Mouse (Mus musculus): Measurements from ENCODE around the gene Fyn. TPM values are rescaled to one million over a fixed set of nuclear protein-coding genes. Genes with fewer than 3 reads are reported as not detected.

Gene Fyn
- polyA plus RNA-seq, 1 experiment from 2014 or later, result 20.8 TPM

- DNase-seq (ENCODE audit: low spot score), result no peak
- no peak overlapping the region for H3K27ac ChIP-seq
- no peak overlapping the region for H3K4me3 ChIP-seq
- H3K27me3 ChIP-seq (ENCODE audit: insufficient read depth, poor library complexity, severe bottlenecking), result no peaks in the 10 kb centered on the region
- WGBS, result 84% methylated on average over 4 of the region's 4 CpGs
- H3K9me3 ChIP-seq, result peaks cover 8% of the 10 kb centered on the region; the same call in 1 of the 2 replicates
- H3K4me1 ChIP-seq, result peaks cover 10% of the 10 kb centered on the region
- H3K36me3 ChIP-seq, result peaks cover 3% of the 10 kb centered on the region; the same call in 1 of the 2 replicates
These were observed 223.8 kb downstream of the Fyn start for GRCm38 (mm10) chr10:39592501-39592900.

DNA sequence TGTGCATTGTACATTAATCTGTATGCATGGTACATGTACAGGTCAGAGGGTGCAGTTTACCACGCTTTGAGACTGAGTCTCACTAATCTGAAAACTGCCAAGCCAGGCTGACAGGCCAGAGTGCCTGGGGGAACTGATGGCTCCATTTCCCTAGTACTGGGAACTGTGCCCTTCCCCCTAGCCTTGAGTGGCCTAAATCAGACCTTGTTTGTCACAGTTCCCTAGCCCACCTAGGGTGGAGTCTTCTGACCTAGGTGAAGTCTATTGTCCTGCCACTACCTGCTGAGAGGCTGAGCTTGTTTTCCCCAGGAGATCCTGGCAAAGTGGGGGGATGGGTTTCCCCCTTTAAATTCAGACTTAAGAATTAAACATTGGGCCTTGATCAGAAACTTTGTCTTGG, 226.1 kb downstream of the Fyn start:
- H3K9me3 ChIP-seq, result peaks cover 8% of the 10 kb centered on the region; the same call in 1 of the 2 replicates
- no peaks in the 10 kb centered on the region for H3K27me3 ChIP-seq (ENCODE audit: insufficient read depth, poor library complexity, severe bottlenecking)
- H3K4me1 ChIP-seq, result peaks cover 7% of the 10 kb centered on the region; the same call in 1 of the 2 replicates
- DNase-seq (ENCODE audit: low spot score), result no peak
- peaks cover 3% of the 10 kb centered on the region; the same call in 1 of the 2 replicates for H3K36me3 ChIP-seq
- no peak overlapping the region for H3K4me3 ChIP-seq
- 70% methylated on average over 1 of the region's 1 CpGs for WGBS
- H3K27ac ChIP-seq, result no peak overlapping the region

DNA sequence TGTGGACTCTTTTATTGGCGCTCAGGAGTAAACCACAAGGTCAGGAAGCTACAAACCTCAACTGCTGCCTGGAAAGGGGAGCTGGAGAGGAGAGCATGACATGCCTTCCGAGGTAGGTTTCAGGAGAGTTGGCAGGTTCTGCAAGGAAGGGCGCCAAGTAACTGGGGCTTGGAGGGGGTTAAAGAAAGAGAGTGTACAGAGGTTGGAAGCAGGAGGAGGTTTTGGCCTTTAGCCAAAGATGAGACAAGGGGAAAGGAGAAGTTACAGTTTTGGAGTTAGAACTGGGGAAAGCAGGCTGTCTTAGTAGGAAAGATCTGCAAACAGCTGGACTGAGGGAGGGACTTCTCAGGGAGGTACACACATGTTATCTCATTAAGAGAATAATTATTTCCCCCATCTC, 227.2 kb downstream of the Fyn start:
- H3K4me3 ChIP-seq, result no peak overlapping the region
- peaks cover 8% of the 10 kb centered on the region; the same call in 1 of the 2 replicates for H3K9me3 ChIP-seq
- H3K27me3 ChIP-seq (ENCODE audit: insufficient read depth, poor library complexity, severe bottlenecking), result no peaks in the 10 kb centered on the region
- H3K36me3 ChIP-seq, result peaks cover 3% of the 10 kb centered on the region; the same call in 1 of the 2 replicates
- 73% methylated on average over 3 of the region's 3 CpGs for WGBS
- no peak for DNase-seq (ENCODE audit: low spot score)
- H3K4me1 ChIP-seq, result peaks cover 7% of the 10 kb centered on the region; the same call in 1 of the 2 replicates
- no peak overlapping the region for H3K27ac ChIP-seq

GRCm38 (mm10) chr10:39597116-39597791, 228.6 kb downstream of the Fyn start:
- no peaks in the 10 kb centered on the region for H3K27me3 ChIP-seq (ENCODE audit: insufficient read depth, poor library complexity, severe bottlenecking)
- 57% methylated on average over 9 of the region's 9 CpGs for WGBS
- no peak overlapping the region for H3K27ac ChIP-seq
- no peak for DNase-seq (ENCODE audit: low spot score)
- no peak overlapping the region for H3K4me3 ChIP-seq
- H3K36me3 ChIP-seq, result peaks cover 3% of the 10 kb centered on the region; the same call in 1 of the 2 replicates
- peaks cover 7% of the 10 kb centered on the region; the same call in 1 of the 2 replicates for H3K4me1 ChIP-seq
- H3K9me3 ChIP-seq, result peaks cover 8% of the 10 kb centered on the region; the same call in 1 of the 2 replicates

GRCm38 (mm10) chr10:39597792-39598183, 229.1 kb downstream of the Fyn start:
- H3K9me3 ChIP-seq, result peaks cover 8% of the 10 kb centered on the region; the same call in 1 of the 2 replicates
- peaks cover 7% of the 10 kb centered on the region; the same call in 1 of the 2 replicates for H3K4me1 ChIP-seq
- no peaks in the 10 kb centered on the region for H3K27me3 ChIP-seq (ENCODE audit: insufficient read depth, poor library complexity, severe bottlenecking)
- H3K4me3 ChIP-seq, result no peak overlapping the region
- no peak overlapping the region for H3K27ac ChIP-seq
- H3K36me3 ChIP-seq, result peaks cover 3% of the 10 kb centered on the region; the same call in 1 of the 2 replicates
- WGBS, result 63% methylated on average over 3 of the region's 3 CpGs
- no peak for DNase-seq (ENCODE audit: low spot score)

GRCm38 (mm10) chr10:39599601-39600000, 230.9 kb downstream of the Fyn start:
- WGBS, result 88% methylated on average over 4 of the region's 4 CpGs
- no peaks in the 10 kb centered on the region for H3K9me3 ChIP-seq

DNA sequence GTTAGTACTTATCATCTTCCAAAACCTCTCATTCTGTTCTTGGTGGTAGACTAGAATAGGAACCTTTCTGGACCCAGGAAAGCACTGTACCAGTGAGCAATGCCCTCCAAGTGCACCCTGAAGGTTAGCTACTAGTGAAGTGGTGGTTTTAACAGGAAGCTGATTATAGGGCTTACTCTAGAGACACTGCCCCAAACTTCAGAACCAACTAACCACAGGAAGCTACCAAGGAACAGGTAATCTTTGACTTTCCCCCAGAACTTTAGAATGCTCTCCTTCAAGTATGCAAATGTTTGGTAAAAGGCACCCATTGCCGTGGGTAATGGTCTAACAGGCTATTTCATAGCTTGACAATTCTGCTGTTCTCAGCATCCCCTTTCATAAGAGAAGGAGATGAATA, 231.5 kb downstream of the Fyn start:
- H3K4me3 ChIP-seq, result no peak overlapping the region
- no peaks in the 10 kb centered on the region for H3K36me3 ChIP-seq
- H3K9me3 ChIP-seq, result 0 out of 2 replicates have a peak, but pooled peaks cover 3% of the 10 kb centered on the region
- H3K27me3 ChIP-seq (ENCODE audit: insufficient read depth, poor library complexity, severe bottlenecking), result no peaks in the 10 kb centered on the region
- peaks cover 7% of the 10 kb centered on the region; the same call in 1 of the 2 replicates for H3K4me1 ChIP-seq
- H3K27ac ChIP-seq, result no peak overlapping the region
- WGBS, result 72% methylated on average over 1 of the region's 1 CpGs
- DNase-seq (ENCODE audit: low spot score), result no peak

More at GRCm38 (mm10) chr10:39599601-39600000, 230.9 kb downstream of the Fyn start:
- no peak overlapping the region for H3K27ac ChIP-seq
- H3K36me3 ChIP-seq, result no peaks in the 10 kb centered on the region
- peaks cover 7% of the 10 kb centered on the region; the same call in 1 of the 2 replicates for H3K4me1 ChIP-seq
- no peaks in the 10 kb centered on the region for H3K27me3 ChIP-seq (ENCODE audit: insufficient read depth, poor library complexity, severe bottlenecking)
- no peak overlapping the region for H3K4me3 ChIP-seq
- DNase-seq (ENCODE audit: low spot score), result no peak

DNA sequence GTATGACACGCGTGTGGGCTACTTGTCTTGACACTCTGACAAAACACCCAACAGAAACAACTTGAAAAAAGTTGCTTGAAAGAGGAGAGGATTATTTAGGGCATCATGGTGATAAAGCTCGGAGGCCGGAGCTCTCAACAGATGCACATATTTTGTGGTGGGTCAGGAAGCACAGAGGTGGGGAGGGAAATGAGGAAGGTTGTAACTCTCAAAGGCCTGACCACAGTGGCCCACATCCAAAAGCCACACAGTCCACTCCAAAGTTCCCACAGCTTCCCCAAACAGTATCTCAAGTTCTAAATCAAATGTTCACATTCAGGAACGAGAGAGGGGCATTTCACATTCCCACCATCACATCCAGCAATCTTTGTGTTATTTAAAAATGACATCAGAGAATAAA, 232.4 kb downstream of the Fyn start:
- Histone ChIP-seq H3K9me3 (0 out of 2 replicates have a peak, but pooled peaks cover 5% of the 10 kb centered on the region), H3K27me3 (ENCODE audit: insufficient read depth, poor library complexity, severe bottlenecking) (no peaks in the 10 kb centered on the region), H3K36me3 (no peaks in the 10 kb centered on the region), H3K4me3 (no peak overlapping the region), H3K4me1 (peaks cover 7% of the 10 kb centered on the region; the same call in 1 of the 2 replicates), H3K27ac (no peak overlapping the region)
- no peak for DNase-seq (ENCODE audit: low spot score)
- whole genome bisulfite sequencing, result 86% methylated on average over 5 of the region's 5 CpGs

GRCm38 (mm10) chr10:39606434-39606833, 237.8 kb downstream of the Fyn start:
- Histone ChIP-seq H3K27ac (no peak overlapping the region), H3K4me3 (no peak overlapping the region), H3K27me3 (ENCODE audit: insufficient read depth, poor library complexity, severe bottlenecking) (no peaks in the 10 kb centered on the region), H3K36me3 (peaks cover 3% of the 10 kb centered on the region; the same call in 1 of the 2 replicates), H3K9me3 (0 out of 2 replicates have a peak, but pooled peaks cover 5% of the 10 kb centered on the region), H3K4me1 (no peaks in the 10 kb centered on the region; the same call in 1 of the 2 replicates)
- WGBS, result 88% methylated on average over 1 of the region's 1 CpGs
- DNase-seq (ENCODE audit: low spot score), result no peak

- peaks cover 3% of the 10 kb centered on the region; the same call in 1 of the 2 replicates for H3K36me3 ChIP-seq
- no peak overlapping the region for H3K27ac ChIP-seq
These were observed 242.6 kb downstream of the Fyn start for GRCm38 (mm10) chr10:39611234-39611633.

DNA sequence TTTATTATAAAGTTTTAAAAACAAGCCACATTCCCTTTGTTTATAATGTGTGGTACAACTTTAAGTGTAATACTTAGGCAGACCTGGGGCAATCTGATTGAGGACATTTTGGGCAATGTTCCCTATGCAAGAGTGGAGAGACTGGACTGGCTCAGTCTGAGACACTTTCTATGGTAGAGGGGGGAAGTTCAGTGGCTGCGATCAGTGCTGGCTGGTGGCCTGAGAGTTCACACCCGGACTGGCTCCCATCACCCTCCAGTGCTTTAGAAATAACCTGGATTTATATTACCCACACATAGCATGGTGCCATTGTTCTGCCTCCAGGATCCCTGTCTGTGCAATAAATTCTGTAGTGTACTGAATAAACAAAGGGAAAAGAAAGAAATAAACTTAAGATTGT, 243.5 kb downstream of the Fyn start:
- Histone ChIP-seq H3K4me3 (no peak overlapping the region), H3K36me3 (peaks cover 7% of the 10 kb centered on the region; the same call in 1 of the 2 replicates), H3K27me3 (ENCODE audit: insufficient read depth, poor library complexity, severe bottlenecking) (no peaks in the 10 kb centered on the region), H3K4me1 (peaks cover 35% of the 10 kb centered on the region), H3K27ac (peak overlapping the region; percentile 52), H3K9me3 (no peaks in the 10 kb centered on the region)
- DNase-seq (ENCODE audit: low spot score), result no peak
- WGBS, result 84% methylated on average over 2 of the region's 2 CpGs

More at GRCm38 (mm10) chr10:39611234-39611633, 242.6 kb downstream of the Fyn start:
- H3K9me3 ChIP-seq, result no peaks in the 10 kb centered on the region
- peaks cover 33% of the 10 kb centered on the region for H3K4me1 ChIP-seq
- WGBS, result 64% methylated on average over 3 of the region's 3 CpGs
- H3K27me3 ChIP-seq (ENCODE audit: insufficient read depth, poor library complexity, severe bottlenecking), result no peaks in the 10 kb centered on the region
- no peak for DNase-seq (ENCODE audit: low spot score)
- H3K4me3 ChIP-seq, result no peak overlapping the region

DNA sequence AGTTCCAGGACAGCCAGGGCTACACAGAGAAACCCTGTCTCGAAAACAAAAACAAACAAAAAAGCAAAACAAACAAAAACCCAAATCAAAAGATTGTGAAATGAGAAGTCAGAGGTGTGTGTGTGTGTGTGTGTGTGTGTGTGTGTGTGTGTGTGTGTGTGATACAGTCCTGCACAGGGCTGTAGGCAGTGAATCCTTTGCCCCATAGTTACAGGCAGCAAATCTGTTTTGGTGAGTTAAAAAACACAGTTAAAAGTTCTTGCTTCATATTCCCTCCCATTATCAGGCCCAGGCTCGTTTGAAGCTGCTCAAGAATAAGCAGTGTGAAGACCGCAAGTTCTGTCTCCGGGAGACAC, 244.0 kb downstream of the Fyn start, which contains the start of gene Traf3ip2:
Gene Traf3ip2 (plus strand): TSS at position 302 of the 356 bp plus-strand sequence.
- DNase-seq (ENCODE audit: low spot score), result no peak
- Histone ChIP-seq H3K4me3 (peak within 1 kb of the TSS; percentile 65), H3K9me3 (no peaks in the 10 kb centered on the region), H3K27me3 (ENCODE audit: insufficient read depth, poor library complexity, severe bottlenecking) (no peaks in the 10 kb centered on the region), H3K27ac (peak within 1 kb of the TSS; percentile 94), H3K4me1 (peaks cover 35% of the 10 kb centered on the region), H3K36me3 (peaks cover 9% of the 10 kb centered on the region; the same call in 1 of the 2 replicates)
- 25% methylated on average over 4 of the region's 4 CpGs for WGBS
